Mouse (Mus musculus) brain, embryonic 14.5 days (tissue): Measurements from ENCODE around the gene Psg16. TPM values are rescaled to one million over a fixed set of nuclear protein-coding genes. Genes with fewer than 3 reads are reported as not detected.

Experiments used
- DNase-seq: peaks from one replicate; pipeline ENCODE4 v3.0.0-alpha.2; 2011; ENCODE audit warnings: low read depth
- CTCF ChIP-seq: fragments of 200-500 bp; IDR thresholded peaks from 2 replicates; pipeline ENCODE4 v1.5.1; 2012; ENCODE audit warnings: inconsistent platforms, mild to moderate bottlenecking, moderate library complexity, borderline replicate concordance; ENCODE audit not compliant: insufficient read depth, insufficient read length; ENCODE audit errors: extremely low read depth
- POLR2A ChIP-seq: fragments of 200-500 bp; IDR thresholded peaks from 2 replicates; pipeline ENCODE4 v1.6.1; 2012; ENCODE audit warnings: mild to moderate bottlenecking, inconsistent platforms, borderline replicate concordance; ENCODE audit not compliant: poor library complexity, insufficient read depth, insufficient read length, severe bottlenecking; ENCODE audit errors: extremely low read depth
- polyA plus RNA-seq: library from polyadenylated mRNA; depleted of rRNA; stranded (reverse); fragments of >200 nt; gene quantifications from 2 replicates; pipeline ENCODE4 v1.2.3, GENCODE M21; 2012

Psg16 gene
- polyA plus RNA-seq, 1 experiment: 2.7 TPM

DNA sequence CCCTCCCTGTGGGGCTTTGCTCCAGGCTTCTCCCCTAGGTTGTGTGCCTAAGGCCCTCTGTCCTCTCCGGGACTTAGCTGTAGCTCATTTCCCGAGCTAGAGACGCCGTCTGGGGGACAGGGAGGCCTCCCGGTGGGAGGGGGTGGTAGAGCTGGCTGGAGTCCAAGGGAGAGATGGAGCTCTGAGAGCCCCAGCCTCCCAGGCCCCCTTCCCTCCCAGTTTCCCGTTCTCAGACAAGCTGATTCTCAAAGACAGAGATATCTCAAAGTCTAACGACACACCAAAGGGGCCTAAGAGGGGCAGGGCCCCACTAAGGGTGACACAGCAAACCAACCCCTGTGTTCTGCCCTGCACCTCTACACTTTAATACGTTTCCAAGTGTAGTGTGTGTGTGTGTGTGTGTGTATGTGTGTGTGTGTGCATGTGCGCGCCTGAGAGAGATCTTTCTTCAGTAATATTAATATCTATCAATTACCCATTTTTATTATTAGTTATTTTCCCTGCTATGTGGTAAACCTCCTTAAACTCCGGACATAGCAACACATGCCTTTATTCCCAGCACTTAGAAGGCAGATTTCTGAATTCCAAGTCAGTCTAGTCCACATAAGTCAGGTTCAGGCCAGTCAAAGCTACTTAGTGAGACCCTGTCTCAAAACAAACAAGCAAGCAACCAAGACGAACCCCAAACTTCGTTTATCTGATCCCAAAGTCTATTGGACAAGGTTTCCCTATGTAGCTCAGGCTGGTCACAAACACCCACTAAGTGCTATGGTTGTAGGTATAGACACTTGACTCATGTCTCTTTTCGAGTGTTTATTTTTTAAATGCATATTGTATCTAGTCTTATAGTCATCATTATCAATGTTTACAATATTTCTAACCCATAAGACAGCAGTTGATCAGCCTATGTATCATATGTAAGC lies 17.0 kb upstream of the Psg16 start:
- peak; percentile 76 for DNase-seq
- no peak for TF ChIP-seq POLR2A
- TF ChIP-seq CTCF: no peak

DNA sequence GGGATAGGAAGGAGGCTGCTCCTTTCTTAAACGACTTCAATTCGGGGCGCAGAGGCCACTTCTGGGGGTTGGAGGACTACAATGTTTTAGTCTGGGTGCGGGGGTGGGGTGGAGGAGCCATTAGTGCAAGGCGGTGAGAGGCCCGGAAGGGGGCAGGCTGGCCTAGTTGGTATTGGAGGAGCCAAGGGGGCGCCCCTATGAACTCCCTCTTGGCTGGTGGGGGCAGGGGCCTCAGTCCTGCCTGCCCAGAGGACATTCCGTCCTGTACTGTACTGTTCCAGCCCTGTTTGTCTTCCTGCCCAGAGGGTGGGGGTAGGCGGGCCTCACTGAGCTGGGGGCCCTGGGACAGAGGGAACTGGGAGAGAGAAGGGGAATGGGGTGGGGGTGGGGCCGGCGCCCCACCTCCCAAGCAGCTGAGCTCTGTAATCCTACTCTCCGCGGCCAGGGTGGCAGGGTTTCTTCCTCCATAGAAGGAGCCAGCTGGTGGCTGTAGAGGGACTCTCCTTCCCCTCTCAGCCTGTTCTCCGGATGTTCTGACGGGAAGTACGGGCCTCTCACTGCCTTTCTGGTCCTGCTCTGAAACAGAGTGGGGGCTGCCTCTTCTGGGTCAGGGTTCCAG lies 15.7 kb upstream of the Psg16 start:
- TF ChIP-seq POLR2A (no peak), CTCF (no peak)
- peak; percentile 82 for DNase-seq

DNA sequence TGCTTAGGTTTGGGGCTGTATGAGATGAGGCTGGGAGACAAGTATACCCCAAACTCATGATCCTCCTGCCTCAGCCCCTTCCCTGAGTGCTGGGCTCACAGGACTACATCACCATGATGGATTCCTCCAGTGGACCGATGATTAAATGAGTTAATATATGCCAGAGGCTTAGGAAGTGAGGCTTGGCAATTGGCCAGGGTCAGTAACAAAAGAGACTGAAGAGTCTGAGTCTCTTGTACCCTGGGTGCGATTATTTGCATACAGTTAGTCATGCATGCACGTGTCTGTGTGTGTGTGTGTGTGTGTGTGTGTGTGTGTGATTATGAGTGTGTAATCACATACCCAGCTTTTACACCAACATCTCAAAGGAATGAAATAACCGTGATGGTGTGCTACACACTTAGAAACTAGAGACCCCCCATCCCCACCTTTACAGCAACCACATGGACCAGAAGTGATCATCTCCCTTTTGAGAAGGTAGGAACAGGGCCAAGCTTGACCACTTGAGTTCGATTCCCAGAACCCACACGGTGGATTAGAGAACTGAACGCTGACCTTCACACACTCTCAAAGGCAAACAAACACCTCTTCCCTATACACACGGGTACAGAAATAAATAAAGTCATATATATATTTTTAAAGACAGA lies 14.9 kb upstream of the Psg16 start:
- peak; percentile 93 for DNase-seq
- TF ChIP-seq POLR2A: no peak
- no peak for TF ChIP-seq CTCF

DNA sequence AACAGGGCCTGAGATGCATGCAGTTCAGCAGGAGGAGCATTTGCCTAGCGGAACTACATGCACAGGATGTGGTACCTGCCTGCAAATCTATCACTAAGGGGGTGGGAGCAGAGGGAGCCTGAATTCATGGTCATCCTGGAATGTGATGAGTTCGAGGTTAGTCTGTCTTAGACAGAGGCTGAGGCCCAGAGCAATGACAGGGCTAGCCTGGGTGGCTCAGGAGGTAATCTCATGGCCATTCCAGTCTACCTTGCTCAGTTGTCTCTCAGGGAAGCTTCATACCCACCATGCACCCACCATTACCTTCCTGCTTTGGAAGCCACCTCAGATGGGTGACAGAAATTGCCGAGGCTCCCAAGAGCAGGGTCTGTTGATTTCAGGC lies 14.4 kb upstream of the Psg16 start:
- DNase-seq: no peak
- TF ChIP-seq POLR2A (no peak), CTCF (no peak)

DNA sequence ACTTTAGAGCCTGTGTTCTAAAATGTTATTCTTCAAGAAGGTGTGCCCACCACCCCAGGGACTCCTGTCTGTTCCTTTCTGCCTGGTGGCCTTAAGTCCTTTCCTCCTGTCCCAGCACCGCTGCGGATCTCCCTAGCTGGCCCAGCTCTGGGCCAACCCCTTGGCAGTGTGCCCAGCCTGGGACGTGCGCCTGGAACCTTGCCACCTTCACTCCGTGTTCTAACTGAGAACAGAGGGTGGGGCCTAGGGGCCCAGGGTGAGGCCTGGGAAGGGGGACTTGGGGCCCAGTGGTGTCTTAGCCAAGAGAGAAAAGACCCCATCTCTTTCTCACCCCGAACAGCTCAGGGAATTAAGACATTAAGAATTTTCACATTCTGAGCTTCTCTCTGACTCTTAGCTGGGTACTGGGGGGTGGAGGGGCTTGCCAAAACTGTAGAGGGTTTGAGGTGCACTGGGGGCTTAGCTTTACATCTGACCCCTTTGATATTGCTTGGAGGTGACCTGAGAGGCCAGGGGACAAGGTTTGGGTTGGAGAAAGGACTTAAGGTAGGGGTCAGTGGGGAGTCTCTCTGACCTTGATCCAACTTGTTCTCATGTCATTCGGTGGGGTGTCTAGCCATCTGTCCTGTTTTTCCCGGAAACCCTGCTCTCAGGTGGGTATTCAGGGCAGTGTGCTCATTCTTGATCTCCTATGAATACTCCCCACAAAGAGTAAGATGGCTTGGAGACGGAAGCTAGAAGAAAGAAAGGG lies 13.6 kb upstream of the Psg16 start:
- TF ChIP-seq POLR2A (no peak), CTCF (no peak)
- DNase-seq: peak; percentile 95

DNA sequence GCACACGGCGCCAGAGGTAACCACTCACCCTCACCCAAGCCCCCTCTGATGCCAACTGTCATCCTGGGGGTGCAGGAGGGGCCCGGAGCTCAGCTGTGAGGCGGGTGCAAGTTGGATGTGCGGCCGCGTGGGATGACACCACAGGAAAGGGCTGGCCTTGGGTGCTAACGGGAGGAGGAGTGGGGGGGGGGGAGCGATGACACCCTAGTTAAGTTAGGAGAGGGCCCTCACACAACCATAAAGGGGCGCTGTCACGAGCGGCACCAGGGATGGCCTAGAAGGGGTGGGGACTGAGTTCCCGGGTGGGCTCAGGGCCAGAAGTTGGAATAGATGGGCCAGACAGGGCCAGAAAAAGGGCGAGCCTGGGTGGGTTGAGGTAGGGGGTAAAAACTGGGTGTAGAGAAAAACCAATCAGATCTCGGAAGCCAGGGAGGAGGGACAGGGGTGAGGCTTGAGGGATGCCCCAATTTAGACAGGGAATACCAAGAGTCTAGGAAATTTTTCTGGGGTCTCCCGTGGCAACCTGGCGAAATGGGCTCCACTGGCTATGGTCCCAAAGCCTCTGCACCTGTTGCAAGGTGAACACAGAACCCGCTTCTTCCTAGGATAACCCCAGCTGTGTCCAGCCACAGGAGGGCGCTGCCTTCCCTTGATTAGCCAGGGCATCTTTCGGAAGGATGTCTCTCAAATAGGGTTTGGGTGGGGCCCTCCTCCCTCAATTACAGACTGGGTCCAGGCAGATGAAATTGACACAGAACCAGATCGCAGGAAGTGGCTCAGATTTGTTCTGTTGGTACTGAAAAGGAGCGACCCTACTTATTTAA lies 12.8 kb upstream of the Psg16 start:
- TF ChIP-seq POLR2A (no peak), CTCF (no peak)
- DNase-seq: peak; percentile 15

DNA sequence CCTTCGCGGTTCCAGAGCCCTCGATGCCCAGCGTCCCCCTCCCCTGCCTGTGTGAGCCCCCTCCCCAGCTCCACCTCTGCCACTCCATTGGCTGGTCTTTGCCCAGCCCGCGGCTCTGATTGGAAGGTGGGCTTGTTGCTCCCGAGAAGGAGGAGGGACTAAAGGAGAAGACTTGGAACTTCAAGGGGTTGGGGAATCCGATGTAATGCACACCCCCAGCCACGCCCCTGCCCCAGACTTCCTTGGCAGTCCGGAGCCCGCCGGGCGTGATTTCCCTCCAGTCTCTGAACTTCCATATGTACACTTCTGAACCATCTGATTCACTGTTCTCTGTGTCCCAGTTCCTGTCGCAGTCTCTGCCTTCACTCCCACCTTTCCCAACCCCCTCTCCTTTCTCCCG lies 11.5 kb upstream of the Psg16 start, which contains the start of gene Hif3a:
Gene Hif3a, minus strand, starts transcription at position 39 of the 400 bp plus-strand sequence.
- TF ChIP-seq CTCF (no peak), POLR2A (no peak)
- peak; percentile 95 for DNase-seq

DNA sequence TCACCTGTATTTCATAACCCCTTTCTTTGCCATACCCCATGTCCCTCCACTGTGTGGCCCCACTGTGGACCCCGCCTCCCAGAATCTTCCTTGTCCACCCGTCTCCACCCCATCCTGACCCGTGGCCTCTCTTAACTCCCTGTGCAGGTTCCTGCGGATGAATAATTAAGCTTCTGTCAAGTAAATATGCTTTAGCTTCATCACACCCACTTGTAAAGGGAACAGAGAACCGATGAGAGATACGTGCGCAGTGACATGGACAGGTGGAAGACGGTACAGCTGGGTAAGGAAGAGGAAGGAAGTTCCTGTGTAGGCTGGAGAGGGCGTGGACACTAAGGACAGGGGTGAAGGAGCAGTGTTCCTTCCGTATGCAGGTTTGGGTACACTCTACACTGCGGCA lies 11.0 kb upstream of the Psg16 start:
- peak; percentile 2 for DNase-seq
- TF ChIP-seq CTCF: no peak
- no peak for TF ChIP-seq POLR2A

DNA sequence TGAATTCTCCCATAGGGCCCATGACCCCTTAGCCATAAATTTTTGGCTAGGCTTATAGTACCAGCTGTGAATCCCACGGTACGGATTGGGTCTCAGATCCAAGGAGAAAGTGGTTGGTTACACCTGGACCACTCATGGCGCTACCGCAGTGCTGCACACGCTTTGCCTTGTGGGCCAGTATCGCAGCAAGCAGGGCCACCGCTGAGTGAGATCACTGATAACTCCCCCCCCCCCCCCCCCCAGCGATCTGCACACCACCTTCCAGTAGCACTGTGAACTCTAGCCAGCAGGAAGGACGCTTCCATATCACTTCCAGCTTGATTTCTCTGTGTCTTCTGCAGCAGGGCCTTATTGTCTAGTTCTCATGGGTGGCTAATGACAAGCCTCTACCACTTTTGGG lies 8.2 kb upstream of the Psg16 start:
- no peak for TF ChIP-seq POLR2A
- no peak for TF ChIP-seq CTCF
- DNase-seq: no peak

DNA sequence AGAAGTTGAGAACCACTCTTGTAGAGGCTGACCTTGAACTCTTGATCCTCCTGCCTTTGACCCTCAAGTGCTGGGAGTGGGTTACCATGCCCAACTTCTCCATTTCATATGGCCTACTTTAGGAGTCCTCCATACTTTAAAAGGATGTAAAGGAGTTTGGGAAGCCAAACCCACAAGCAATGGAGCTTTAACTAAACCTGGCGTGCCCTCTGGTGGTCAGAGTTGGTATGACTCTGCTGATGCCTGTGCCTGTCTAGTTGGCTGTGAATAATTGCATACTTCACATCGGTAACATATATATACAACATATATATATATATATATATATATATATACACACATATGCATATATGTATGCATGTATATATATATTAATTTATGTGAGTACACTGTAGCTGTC lies 7.4 kb upstream of the Psg16 start:
- peak; percentile 77 for DNase-seq
- TF ChIP-seq CTCF (peak; percentile 84), POLR2A (no peak)
